Mouse (Mus musculus) heart, postnatal 36 days (tissue): ENCODE results near the gene Gm13283. TPM values are rescaled to one million over a fixed set of nuclear protein-coding genes. Genes with fewer than 3 reads are reported as not detected.

Experiments used
- total RNA-seq, 2 experiments: library from RNA; stranded (reverse); gene quantifications; 2 replicates each; pipeline ENCODE4 v1.2.3; 2021

Gene Gm13283
- total RNA-seq, 2 experiments from 2014 or later, result not detected

Other genes starting within 250 kb of the Gm13283 start
- gene Ifnb1, start 237.3 kb upstream of the Gm13283 start, total RNA-seq, result not detected
- gene Ifna15, start 201.9 kb upstream of the Gm13283 start, total RNA-seq, result not detected
- not detected for gene Ifna14, start 188.3 kb upstream of the Gm13283 start, total RNA-seq
- gene Ifna9, start 167.7 kb upstream of the Gm13283 start, total RNA-seq, result not detected
- not detected for gene Ifna12, start 156.7 kb upstream of the Gm13283 start, total RNA-seq
- not detected for gene C87499, start 125.7 kb upstream of the Gm13283 start, total RNA-seq
- gene Ifna13, start 115.7 kb upstream of the Gm13283 start, total RNA-seq, result not detected
- gene Ifna16, start 83.2 kb upstream of the Gm13283 start, total RNA-seq, result not detected
- not detected for gene Ifna2, start 76.2 kb upstream of the Gm13283 start, total RNA-seq
- not detected for gene Ifnab, start 68.8 kb upstream of the Gm13283 start, total RNA-seq
- under 1 TPM; 0.39 to 0.43 TPM for gene Gm26566, start 38.3 kb upstream of the Gm13283 start, total RNA-seq
- 10 to 100 TPM; 69.3 to 71.1 TPM for gene Klhl9, start 37.7 kb upstream of the Gm13283 start, total RNA-seq
- not detected for gene Gm13271, start 5.3 kb upstream of the Gm13283 start, total RNA-seq
- gene Gm13290, start 13.7 kb downstream of the Gm13283 start, total RNA-seq, result not detected
- gene Gm13289, start 16.8 kb downstream of the Gm13283 start, total RNA-seq, result not detected
- not detected for gene Gm13272, start 19.7 kb downstream of the Gm13283 start, total RNA-seq
- gene Ifnz, start 22.0 kb downstream of the Gm13283 start, total RNA-seq, result not detected
- gene Gm13276, start 25.6 kb downstream of the Gm13283 start, total RNA-seq, result not detected
- not detected for gene Gm13277, start 28.5 kb downstream of the Gm13283 start, total RNA-seq
- gene Gm13278, start 31.4 kb downstream of the Gm13283 start, total RNA-seq, result not detected
- gene Gm13275, start 34.4 kb downstream of the Gm13283 start, total RNA-seq, result not detected
- gene Gm13279, start 37.3 kb downstream of the Gm13283 start, total RNA-seq, result not detected
- under 1 TPM; 0.19 TPM for gene Gm13285, start 39.5 kb downstream of the Gm13283 start, total RNA-seq
- not detected for gene Gm13287, start 43.1 kb downstream of the Gm13283 start, total RNA-seq
- not detected for gene Gm13288, start 45.4 kb downstream of the Gm13283 start, total RNA-seq
- gene Ifna7, start 56.1 kb downstream of the Gm13283 start, total RNA-seq, result not detected
- not detected for gene Ifna11, start 59.8 kb downstream of the Gm13283 start, total RNA-seq
- not detected for gene Ifna6, start 67.3 kb downstream of the Gm13283 start, total RNA-seq
- not detected for gene Ifna5, start 75.4 kb downstream of the Gm13283 start, total RNA-seq
- not detected for gene Ifna4, start 81.7 kb downstream of the Gm13283 start, total RNA-seq
- not detected for gene Ifna1, start 90.0 kb downstream of the Gm13283 start, total RNA-seq
- not detected for gene Ifne, start 120.1 kb downstream of the Gm13283 start, total RNA-seq